Mouse (Mus musculus) stomach, postnatal 0 days (tissue): ENCODE measurements at regions not wholly inside any gene's neighbourhood (a gene's known extent, or its start where the extent isn't known, plus 50 kb on each side); places are given as distances from the start of the nearest gene placed in this dataset.

Experiments used
- ATAC-seq: fragments of 200-750 bp; cut with Nextera tagmentation; 2 replicates; pipeline ENCODE4 v1.8.0; 2017; ENCODE audit not compliant: low FRiP score, low TSS enrichment
- DNase-seq: peaks from one replicate; pipeline ENCODE4 v3.0.0-alpha.2; 2016; ENCODE audit warnings: low spot score
- H3K27ac ChIP-seq: fragments of 300-500 bp; sonication (generic); replicated peaks from 2 replicates; pipeline ENCODE4 v1.5.1; 2014; ENCODE audit warnings: mild to moderate bottlenecking, control low read depth
- H3K27me3 ChIP-seq: fragments of 300-500 bp; sonication (generic); 2 replicates; pipeline ENCODE4 v1.6.1; 2014; ENCODE audit warnings: low read length; ENCODE audit not compliant: control insufficient read depth, insufficient read depth
- H3K36me3 ChIP-seq: fragments of 300-500 bp; sonication (generic); 2 replicates; pipeline ENCODE4 v1.6.1; 2014; ENCODE audit warnings: low read length, mixed read lengths; ENCODE audit not compliant: control insufficient read depth, insufficient read depth
- H3K4me1 ChIP-seq: fragments of 300-500 bp; sonication (generic); replicated peaks from 2 replicates; pipeline ENCODE4 v1.6.1; 2014; ENCODE audit warnings: antibody characterized with exemption; ENCODE audit not compliant: control insufficient read depth, insufficient read depth
- H3K4me2 ChIP-seq: fragments of 300-500 bp; sonication (generic); replicated peaks from 2 replicates; pipeline ENCODE4 v1.6.1; 2014; ENCODE audit warnings: low read depth, mild to moderate bottlenecking, control low read depth, moderate library complexity
- H3K4me3 ChIP-seq: fragments of 300-500 bp; sonication (generic); 2 replicates; pipeline ENCODE4 v1.5.1; 2014; ENCODE audit warnings: low read depth, low read length, control low read depth
- H3K9ac ChIP-seq: fragments of 300-500 bp; sonication (generic); 2 replicates; pipeline ENCODE4 v1.6.1; 2014; ENCODE audit warnings: mild to moderate bottlenecking, low read length, control low read depth, mixed read lengths
- H3K9me3 ChIP-seq: fragments of 300-500 bp; sonication (generic); 2 replicates; pipeline ENCODE4 v1.6.1; 2016; ENCODE audit warnings: low read length; ENCODE audit not compliant: control insufficient read depth
- CTCF ChIP-seq: IDR thresholded peaks from 2 replicates; pipeline ENCODE4 v1.5.1; 2016; ENCODE audit warnings: antibody characterized with exemption, low read depth, mild to moderate bottlenecking, moderate library complexity
- EP300 ChIP-seq: optimal IDR thresholded peaks from 2 replicates; pipeline ENCODE3; 2016; ENCODE audit warnings: antibody characterized with exemption
- WGBS: fragments of 180-500 bp; shearing (Covaris S2); extraction: QIAGEN DNeasy Blood & Tissue Kit; methylation state at CpG from one replicate; pipeline ENCODE4 v1.1.7; 2014; 5-methylcytosine and 5-hydroxymethylcytosine counted together

DNA sequence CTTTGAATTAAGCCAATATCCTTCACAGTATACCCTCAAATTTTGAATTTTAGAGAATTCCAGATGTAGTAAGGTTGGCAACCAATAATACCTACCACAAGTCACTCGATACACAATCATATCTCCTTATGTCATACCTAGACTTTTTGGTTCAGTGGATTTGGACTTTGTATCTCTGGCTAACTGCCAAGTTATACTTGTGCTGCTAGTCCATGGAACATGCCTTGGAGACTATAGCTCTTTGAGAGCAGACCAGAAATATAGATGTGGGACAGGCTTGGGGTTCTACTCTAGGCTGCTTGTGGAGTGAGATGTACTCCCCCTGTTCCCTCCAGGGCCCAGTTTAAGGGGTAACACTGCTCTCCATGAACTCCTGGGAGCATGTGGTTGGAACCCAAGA is 814.5 kb upstream of the Lrrc6 start:
- ATAC-seq: peak; percentile 72; the same call in 1 of the 2 replicates
- H3K4me2 ChIP-seq: no peak overlapping the region
- no peak overlapping the region for H3K4me3 ChIP-seq
- DNase-seq: peak; percentile 17
- H3K27me3 ChIP-seq: no peaks in the 10 kb centered on the region
- TF ChIP-seq EP300 (no peak), CTCF (no peak)
- WGBS: 82% methylated on average over 1 of the region's 1 CpGs
- no peaks in the 10 kb centered on the region for H3K4me1 ChIP-seq
- H3K9me3 ChIP-seq: no peaks in the 10 kb centered on the region
- H3K27ac ChIP-seq: no peak overlapping the region
- H3K9ac ChIP-seq: no peak overlapping the region
- no peaks in the 10 kb centered on the region for H3K36me3 ChIP-seq

DNA sequence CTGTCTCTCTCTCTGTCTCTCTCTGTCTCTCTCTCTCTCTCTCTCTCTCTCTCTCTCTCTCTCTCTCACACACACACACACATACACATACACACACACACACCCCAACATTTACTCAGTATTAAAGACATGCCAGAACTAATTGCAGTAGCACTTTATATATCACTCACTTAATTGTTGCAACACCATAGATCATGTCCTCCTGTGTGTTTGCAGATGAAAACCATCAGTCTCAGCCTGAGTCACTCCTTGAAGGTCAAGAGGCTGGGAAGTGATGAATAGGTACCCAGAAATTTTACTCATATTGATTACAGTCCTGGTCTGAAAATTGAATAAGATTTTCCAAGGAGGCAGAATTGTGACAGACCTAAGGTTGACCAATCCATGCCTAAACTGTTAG is 812.9 kb upstream of the Lrrc6 start:
- no peak overlapping the region for H3K9ac ChIP-seq
- ATAC-seq (no peak), DNase-seq (no peak)
- H3K27ac ChIP-seq: no peak overlapping the region
- no peaks in the 10 kb centered on the region for H3K9me3 ChIP-seq
- H3K36me3 ChIP-seq: no peaks in the 10 kb centered on the region
- H3K4me3 ChIP-seq: no peak overlapping the region
- H3K4me1 ChIP-seq: no peaks in the 10 kb centered on the region
- H3K4me2 ChIP-seq: no peak overlapping the region
- no peaks in the 10 kb centered on the region for H3K27me3 ChIP-seq
- TF ChIP-seq CTCF: no peak
- no peak for TF ChIP-seq EP300

DNA sequence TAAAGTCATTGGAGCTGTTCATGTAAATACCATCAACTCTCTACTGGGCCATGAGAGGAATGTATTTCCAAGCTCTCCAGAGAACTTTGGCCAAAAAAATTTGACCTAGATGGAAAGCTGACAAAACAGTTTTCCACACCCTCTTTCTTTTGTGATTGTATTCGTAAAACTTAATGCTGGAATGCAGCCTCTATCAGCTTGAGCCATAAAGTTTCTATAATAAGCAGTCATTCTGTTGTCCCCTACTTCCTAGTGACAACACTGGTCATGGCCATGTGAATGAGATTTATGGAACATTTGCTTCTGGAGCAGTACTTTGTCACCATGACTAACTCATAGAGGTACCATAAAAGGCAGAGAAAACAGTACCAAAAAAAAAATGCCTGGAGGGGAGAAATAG is 805.0 kb upstream of the Lrrc6 start:
- no peak overlapping the region for H3K4me2 ChIP-seq
- no peaks in the 10 kb centered on the region for H3K27me3 ChIP-seq
- no peak overlapping the region for H3K27ac ChIP-seq
- no peaks in the 10 kb centered on the region for H3K36me3 ChIP-seq
- H3K9ac ChIP-seq: no peak overlapping the region
- 21% methylated on average over 1 of the region's 1 CpGs for WGBS
- no peaks in the 10 kb centered on the region for H3K9me3 ChIP-seq
- H3K4me3 ChIP-seq: no peak overlapping the region
- TF ChIP-seq CTCF: no peak
- TF ChIP-seq EP300: no peak
- H3K4me1 ChIP-seq: no peaks in the 10 kb centered on the region
- DNase-seq (no peak), ATAC-seq (no peak)

DNA sequence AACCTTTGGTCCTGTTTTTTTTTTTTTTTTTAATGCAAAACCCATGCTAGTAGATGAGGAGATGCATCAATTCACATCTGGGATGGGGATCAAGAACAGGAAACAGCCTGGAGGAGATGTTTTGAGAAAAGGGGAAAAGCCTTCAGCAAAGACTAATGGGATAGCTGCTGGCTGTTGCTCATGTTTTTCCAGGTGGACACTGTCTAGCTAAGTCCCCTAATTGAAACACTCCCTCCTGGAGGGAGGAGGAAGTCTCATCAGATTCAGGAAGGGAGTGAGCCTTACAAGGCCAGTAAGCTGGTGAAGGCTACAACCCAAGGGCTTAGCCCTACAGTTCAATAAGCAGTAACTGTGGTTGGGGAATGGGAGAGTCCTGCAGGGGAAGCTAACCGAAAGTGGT is 803.1 kb upstream of the Lrrc6 start:
- no peak for DNase-seq
- H3K27ac ChIP-seq: no peak overlapping the region; the same call in 1 of the 2 replicates

DNA sequence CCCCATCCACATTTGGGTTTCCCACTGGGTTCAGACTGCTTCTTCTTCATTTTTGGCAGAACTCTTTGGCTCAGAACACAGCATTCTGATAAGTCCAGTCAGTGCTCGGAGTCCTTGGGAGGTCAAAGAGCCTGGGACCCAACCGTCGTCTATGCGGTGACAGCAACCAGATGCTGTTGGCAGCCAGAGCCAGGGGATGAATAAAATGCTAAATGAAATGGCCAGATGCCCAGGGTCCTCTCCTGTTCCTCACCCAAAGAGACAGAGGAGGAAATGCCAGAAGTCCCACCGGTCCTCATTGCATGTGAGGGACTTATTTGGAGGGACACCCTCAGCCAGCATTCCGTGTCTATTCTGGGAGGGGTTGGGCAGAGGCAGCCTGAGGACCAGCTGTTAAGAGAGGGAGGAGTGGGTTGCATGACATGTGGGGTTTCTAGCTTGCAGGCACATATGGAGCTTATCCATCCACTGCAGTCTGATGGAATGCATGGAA is 801.2 kb upstream of the Lrrc6 start:
- H3K27ac ChIP-seq: no peak overlapping the region

More for the DNA sequence above, 803.1 kb upstream of the Lrrc6 start:
- Histone ChIP-seq H3K9ac (no peak overlapping the region), H3K27me3 (no peaks in the 10 kb centered on the region), H3K9me3 (no peaks in the 10 kb centered on the region), H3K4me2 (no peak overlapping the region), H3K4me3 (no peak overlapping the region), H3K4me1 (no peaks in the 10 kb centered on the region), H3K36me3 (no peaks in the 10 kb centered on the region)
- 71% methylated on average over 1 of the region's 1 CpGs for WGBS
- no peak for ATAC-seq
- TF ChIP-seq CTCF: no peak
- no peak for TF ChIP-seq EP300

DNA sequence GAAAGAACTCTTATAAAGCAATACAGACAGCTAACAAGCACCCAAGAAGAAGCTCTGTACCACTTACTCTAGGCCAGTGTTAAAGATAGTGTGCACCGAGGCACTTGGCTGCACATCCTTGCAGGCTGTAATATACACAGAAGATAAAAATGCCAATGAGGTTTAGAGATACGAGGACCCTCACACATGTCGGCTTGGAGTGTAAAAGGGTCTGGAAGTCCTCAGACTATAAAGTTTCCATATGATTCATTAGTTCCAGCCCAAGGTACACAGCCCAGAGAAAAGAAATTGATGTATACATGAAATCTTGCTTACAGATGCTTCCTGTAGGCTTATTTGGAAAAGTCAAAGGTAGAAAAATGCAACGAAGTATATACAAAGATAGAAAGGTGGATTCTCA is 800.3 kb upstream of the Lrrc6 start:
- TF ChIP-seq CTCF (no peak), EP300 (no peak)

More for the DNA sequence above, 801.2 kb upstream of the Lrrc6 start:
- WGBS: 46% methylated on average over 6 of the region's 6 CpGs
- Histone ChIP-seq H3K4me1 (no peaks in the 10 kb centered on the region), H3K9me3 (no peaks in the 10 kb centered on the region), H3K27me3 (no peaks in the 10 kb centered on the region), H3K4me2 (no peak overlapping the region; the same call in 1 of the 2 replicates), H3K9ac (no peak overlapping the region), H3K36me3 (no peaks in the 10 kb centered on the region), H3K4me3 (no peak overlapping the region)
- no peak for TF ChIP-seq CTCF
- TF ChIP-seq EP300: no peak
- ATAC-seq (peak; percentile 29; the same call in 1 of the 2 replicates), DNase-seq (no peak)

More for the DNA sequence above, 800.3 kb upstream of the Lrrc6 start:
- Histone ChIP-seq H3K27ac (no peak overlapping the region), H3K9ac (no peak overlapping the region), H3K9me3 (no peaks in the 10 kb centered on the region), H3K4me1 (no peaks in the 10 kb centered on the region), H3K4me2 (no peak overlapping the region), H3K27me3 (no peaks in the 10 kb centered on the region), H3K36me3 (no peaks in the 10 kb centered on the region), H3K4me3 (no peak overlapping the region)
- ATAC-seq (no peak), DNase-seq (no peak)
- WGBS: 42% methylated on average over 4 of the region's 4 CpGs
